Mouse (Mus musculus) intestine, postnatal 0 days (tissue): Measurements from ENCODE around the gene Gcnt3. TPM values are rescaled to one million over a fixed set of nuclear protein-coding genes. Genes with fewer than 3 reads are reported as not detected.
A peak's percentile ranks its signal among the peaks of the same experiment; 100 is the strongest.

Experiments used
- ATAC-seq: fragments of 200-750 bp; cut with Nextera tagmentation; 2 replicates; pipeline ENCODE4 v1.8.0; 2017; ENCODE audit warnings: mild to moderate bottlenecking, moderate TSS enrichment, moderate library complexity
- H3K27ac ChIP-seq: fragments of 300-500 bp; sonication (generic); 2 replicates; pipeline ENCODE4 v1.5.1; 2014; ENCODE audit warnings: mild to moderate bottlenecking, low read depth, low read length, moderate library complexity
- H3K27me3 ChIP-seq: fragments of 300-500 bp; sonication (generic); replicated peaks from 2 replicates; pipeline ENCODE4 v1.6.1; 2014; ENCODE audit warnings: low read length, mixed read lengths; ENCODE audit not compliant: control insufficient read depth, insufficient read depth
- H3K36me3 ChIP-seq: fragments of 300-500 bp; sonication (generic); 2 replicates; pipeline ENCODE4 v1.6.1; 2014; ENCODE audit warnings: mild to moderate bottlenecking, moderate library complexity; ENCODE audit not compliant: control insufficient read depth, insufficient read depth
- H3K4me1 ChIP-seq: fragments of 300-500 bp; sonication (generic); replicated peaks from 2 replicates; pipeline ENCODE4 v1.6.1; 2014; ENCODE audit warnings: antibody characterized with exemption, low read length, mixed read lengths; ENCODE audit not compliant: control insufficient read depth, insufficient read depth
- H3K4me2 ChIP-seq: fragments of 300-500 bp; sonication (generic); replicated peaks from 2 replicates; pipeline ENCODE4 v1.6.1; 2014; ENCODE audit warnings: low read depth, mild to moderate bottlenecking, moderate library complexity
- H3K4me3 ChIP-seq: fragments of 300-500 bp; sonication (generic); 2 replicates; pipeline ENCODE4 v1.5.1; 2014; ENCODE audit warnings: low read depth, low read length
- H3K9ac ChIP-seq: fragments of 300-500 bp; sonication (generic); 2 replicates; pipeline ENCODE4 v1.6.1; 2014; ENCODE audit warnings: mild to moderate bottlenecking, low read depth, low read length
- H3K9me3 ChIP-seq: fragments of 300-500 bp; sonication (generic); 2 replicates; pipeline ENCODE4 v1.6.1; 2016; ENCODE audit warnings: mixed run types; ENCODE audit not compliant: control insufficient read depth
- CTCF ChIP-seq: sonication (generic); IDR thresholded peaks from 2 replicates; pipeline ENCODE4 v1.5.1; 2016; ENCODE audit warnings: low read depth, mild to moderate bottlenecking, control low read depth, antibody characterized with exemption, moderate library complexity
- WGBS: fragments of 180-500 bp; shearing (Covaris S2); extraction: QIAGEN DNeasy Blood & Tissue Kit; methylation state at CpG from one replicate; pipeline ENCODE4 v1.1.7; 2014; 5-methylcytosine and 5-hydroxymethylcytosine counted together
- polyA plus RNA-seq: library from polyadenylated mRNA; unstranded; fragments of >200 nt; fragmentation: Nextera tagmentation; extraction: Ambion mirVana; gene quantifications from 2 replicates; pipeline ENCODE4 v1.2.1, GENCODE M21; 2015

The Gcnt3 gene
- polyA plus RNA-seq, 1 experiment from 2014 or later = 11.0 TPM

DNA sequence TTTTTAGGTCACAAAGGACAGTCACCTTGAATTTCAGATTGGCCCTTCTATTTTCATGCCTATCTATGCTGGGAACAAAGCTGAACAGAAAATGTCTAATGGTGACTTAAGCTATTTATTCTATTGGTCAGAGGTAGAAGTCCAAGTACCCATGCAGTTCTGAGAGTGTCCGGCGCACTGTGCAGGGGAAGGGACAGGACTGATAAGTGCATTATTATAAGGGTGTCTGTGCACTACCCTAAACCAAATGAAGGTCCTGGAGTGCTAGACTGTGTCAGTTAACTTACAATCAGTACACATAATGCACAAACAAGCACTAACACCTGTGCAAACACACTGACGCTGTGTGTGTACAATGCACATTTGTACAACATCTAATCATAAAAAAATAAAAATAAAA is 29.6 kb upstream of the Gcnt3 start:
- peaks cover 3% of the 10 kb centered on the region; the same call in 1 of the 2 replicates for H3K27me3 ChIP-seq
- no peak for TF ChIP-seq CTCF
- H3K9me3 ChIP-seq = no peaks in the 10 kb centered on the region
- no peaks in the 10 kb centered on the region for H3K36me3 ChIP-seq
- 67% methylated on average over 3 of the region's 3 CpGs for WGBS
- no peak overlapping the region for H3K27ac ChIP-seq
- no peak for ATAC-seq
- H3K4me3 ChIP-seq = no peak overlapping the region
- no peak overlapping the region for H3K4me2 ChIP-seq
- no peak overlapping the region for H3K9ac ChIP-seq
- no peaks in the 10 kb centered on the region for H3K4me1 ChIP-seq

DNA sequence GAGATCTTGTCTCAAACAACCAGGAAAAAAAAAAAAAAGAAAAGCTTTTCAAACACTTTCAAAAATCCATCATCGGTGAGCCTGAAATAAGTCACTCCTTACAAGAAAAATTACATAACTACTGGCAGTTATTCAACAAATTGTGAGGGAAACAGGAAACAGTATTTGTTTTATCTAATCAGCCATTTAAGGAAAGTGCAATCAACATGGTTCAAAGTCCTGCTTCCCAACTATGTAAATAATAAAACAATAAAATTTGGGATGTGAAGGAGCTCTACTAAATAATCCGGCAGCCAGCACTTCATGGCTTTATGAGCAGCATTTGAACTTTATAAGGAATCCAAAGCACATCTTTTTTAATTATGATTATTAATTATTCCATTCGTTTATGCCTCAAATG is 24.1 kb upstream of the Gcnt3 start:
- H3K9ac ChIP-seq = no peak overlapping the region
- no peaks in the 10 kb centered on the region for H3K9me3 ChIP-seq
- TF ChIP-seq CTCF = no peak
- WGBS = 24% methylated on average over 3 of the region's 3 CpGs
- no peaks in the 10 kb centered on the region for H3K36me3 ChIP-seq
- H3K4me3 ChIP-seq = no peak overlapping the region
- peak; percentile 53; the same call in 1 of the 2 replicates for ATAC-seq
- H3K4me2 ChIP-seq = no peak overlapping the region
- H3K27me3 ChIP-seq = no peaks in the 10 kb centered on the region; the same call in 1 of the 2 replicates
- H3K27ac ChIP-seq = no peak overlapping the region
- no peaks in the 10 kb centered on the region for H3K4me1 ChIP-seq

DNA sequence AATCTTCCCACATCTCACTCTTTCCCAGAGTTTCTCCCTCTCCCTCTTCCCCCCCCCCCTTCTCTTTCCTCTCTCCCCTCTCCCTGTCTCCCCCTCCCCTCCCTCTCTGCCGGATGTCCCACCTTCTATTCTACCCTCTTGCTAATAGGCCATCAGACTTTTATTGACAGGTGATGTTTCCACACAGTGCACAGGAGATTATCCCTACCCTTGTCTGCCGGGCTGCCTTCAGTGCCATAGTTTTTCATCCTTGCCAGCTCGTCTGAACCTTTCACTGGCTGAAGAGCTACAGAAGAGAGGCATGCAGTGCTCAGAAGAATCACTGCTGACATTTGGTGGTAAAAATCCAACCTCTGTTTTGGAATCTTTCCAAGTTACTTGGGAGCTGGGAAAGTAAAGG is 15.5 kb upstream of the Gcnt3 start:
- no peak overlapping the region for H3K27ac ChIP-seq
- no peaks in the 10 kb centered on the region for H3K4me1 ChIP-seq
- no peaks in the 10 kb centered on the region for H3K9me3 ChIP-seq
- no peak overlapping the region for H3K4me3 ChIP-seq
- H3K9ac ChIP-seq = no peak overlapping the region
- H3K27me3 ChIP-seq = no peaks in the 10 kb centered on the region; the same call in 1 of the 2 replicates
- 31% methylated on average over 3 of the region's 3 CpGs for WGBS
- TF ChIP-seq CTCF = no peak
- no peaks in the 10 kb centered on the region for H3K36me3 ChIP-seq
- no peak for ATAC-seq
- H3K4me2 ChIP-seq = no peak overlapping the region

DNA sequence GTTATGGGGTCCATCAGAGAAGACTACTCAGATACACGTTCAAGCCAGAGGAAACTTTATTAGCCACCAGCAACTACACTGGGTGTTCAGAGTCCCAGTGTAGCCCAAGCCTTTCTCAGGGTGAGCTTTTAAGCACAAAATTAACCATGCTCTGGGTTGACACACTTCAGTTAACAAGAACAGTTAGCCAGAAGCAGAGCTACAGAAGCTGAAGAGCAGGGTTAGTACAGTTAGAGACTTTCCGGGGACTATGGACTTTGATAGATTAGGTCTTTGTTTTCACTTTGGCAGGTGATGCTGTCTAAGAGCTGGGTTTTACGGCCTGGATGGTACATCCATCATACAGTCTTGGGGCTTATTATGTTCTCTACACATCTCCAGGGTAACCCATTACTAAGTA is 14.8 kb upstream of the Gcnt3 start:
- Histone ChIP-seq H3K4me2 (no peak overlapping the region), H3K27ac (no peak overlapping the region), H3K4me1 (no peaks in the 10 kb centered on the region), H3K36me3 (no peaks in the 10 kb centered on the region), H3K27me3 (no peaks in the 10 kb centered on the region; the same call in 1 of the 2 replicates), H3K9me3 (no peaks in the 10 kb centered on the region), H3K4me3 (no peak overlapping the region), H3K9ac (no peak overlapping the region)
- ATAC-seq = peak; percentile 47; the same call in 1 of the 2 replicates
- 47% methylated on average over 3 of the region's 3 CpGs for WGBS
- TF ChIP-seq CTCF = no peak

DNA sequence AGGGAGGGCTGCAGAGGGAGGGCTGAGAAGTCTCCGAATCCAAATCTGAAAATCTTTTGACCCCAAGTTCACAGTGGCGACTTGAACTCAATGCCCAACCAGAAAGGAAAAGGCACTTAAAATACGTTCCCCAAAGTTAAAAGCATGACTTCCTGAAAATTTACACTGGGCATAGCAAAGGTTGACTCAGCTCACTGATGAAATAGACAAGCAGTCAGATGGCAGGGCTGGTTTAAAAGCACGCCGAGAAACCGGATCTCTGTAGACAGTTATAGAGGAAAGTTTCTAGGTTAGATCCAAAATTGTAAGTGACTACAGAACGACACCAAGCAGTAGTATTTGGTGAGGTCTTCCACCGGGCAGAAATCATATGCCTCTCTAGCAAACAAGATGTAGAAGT is 12.0 kb upstream of the Gcnt3 start:
- 45% methylated on average over 8 of the region's 8 CpGs for WGBS
- Histone ChIP-seq H3K4me3 (no peak overlapping the region), H3K27ac (no peak overlapping the region), H3K9ac (no peak overlapping the region), H3K9me3 (no peaks in the 10 kb centered on the region), H3K27me3 (no peaks in the 10 kb centered on the region), H3K36me3 (no peaks in the 10 kb centered on the region), H3K4me2 (no peak overlapping the region), H3K4me1 (no peaks in the 10 kb centered on the region)
- no peak for TF ChIP-seq CTCF
- no peak for ATAC-seq

DNA sequence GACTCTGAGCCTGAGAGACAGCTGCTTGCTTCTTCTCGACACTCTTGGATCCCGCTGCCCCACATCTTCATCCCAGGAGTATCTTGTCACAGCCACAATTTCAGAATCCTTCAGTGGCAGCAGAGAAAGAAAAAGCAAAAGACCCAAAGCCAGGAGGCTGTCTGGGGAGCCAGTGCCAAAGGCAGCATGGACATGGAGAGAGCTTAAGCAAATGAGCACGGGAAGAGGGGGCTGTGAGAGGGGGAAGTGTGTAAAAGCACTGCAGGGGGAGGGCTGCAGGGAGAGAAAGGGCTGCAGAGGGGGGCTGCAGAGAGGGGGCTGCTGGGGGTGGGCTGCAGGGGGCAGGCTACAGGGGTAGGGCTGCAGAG is 11.5 kb upstream of the Gcnt3 start:
- H3K9ac ChIP-seq = no peak overlapping the region
- H3K9me3 ChIP-seq = no peaks in the 10 kb centered on the region
- WGBS = 49% methylated on average over 3 of the region's 3 CpGs
- no peak for TF ChIP-seq CTCF
- no peaks in the 10 kb centered on the region for H3K36me3 ChIP-seq
- no peak overlapping the region for H3K4me2 ChIP-seq
- H3K27me3 ChIP-seq = no peaks in the 10 kb centered on the region
- no peak overlapping the region for H3K4me3 ChIP-seq
- H3K4me1 ChIP-seq = no peaks in the 10 kb centered on the region
- H3K27ac ChIP-seq = no peak overlapping the region
- no peak for ATAC-seq
